Mouse (Mus musculus) megakaryocyte, embryonic 14.5 days (primary cell): Measurements from ENCODE around the gene Mettl21e.

Experiments
- FLI1 ChIP-seq: IDR thresholded peaks from 2 replicates; pipeline ENCODE4 v1.6.1; 2012; ENCODE audit warnings: low read length, inconsistent platforms, mixed read lengths
- GATA1 ChIP-seq: IDR thresholded peaks from 3 replicates; pipeline ENCODE4 v1.6.1; 2012; ENCODE audit warnings: mixed read lengths, low read length, inconsistent platforms, borderline replicate concordance

DNA sequence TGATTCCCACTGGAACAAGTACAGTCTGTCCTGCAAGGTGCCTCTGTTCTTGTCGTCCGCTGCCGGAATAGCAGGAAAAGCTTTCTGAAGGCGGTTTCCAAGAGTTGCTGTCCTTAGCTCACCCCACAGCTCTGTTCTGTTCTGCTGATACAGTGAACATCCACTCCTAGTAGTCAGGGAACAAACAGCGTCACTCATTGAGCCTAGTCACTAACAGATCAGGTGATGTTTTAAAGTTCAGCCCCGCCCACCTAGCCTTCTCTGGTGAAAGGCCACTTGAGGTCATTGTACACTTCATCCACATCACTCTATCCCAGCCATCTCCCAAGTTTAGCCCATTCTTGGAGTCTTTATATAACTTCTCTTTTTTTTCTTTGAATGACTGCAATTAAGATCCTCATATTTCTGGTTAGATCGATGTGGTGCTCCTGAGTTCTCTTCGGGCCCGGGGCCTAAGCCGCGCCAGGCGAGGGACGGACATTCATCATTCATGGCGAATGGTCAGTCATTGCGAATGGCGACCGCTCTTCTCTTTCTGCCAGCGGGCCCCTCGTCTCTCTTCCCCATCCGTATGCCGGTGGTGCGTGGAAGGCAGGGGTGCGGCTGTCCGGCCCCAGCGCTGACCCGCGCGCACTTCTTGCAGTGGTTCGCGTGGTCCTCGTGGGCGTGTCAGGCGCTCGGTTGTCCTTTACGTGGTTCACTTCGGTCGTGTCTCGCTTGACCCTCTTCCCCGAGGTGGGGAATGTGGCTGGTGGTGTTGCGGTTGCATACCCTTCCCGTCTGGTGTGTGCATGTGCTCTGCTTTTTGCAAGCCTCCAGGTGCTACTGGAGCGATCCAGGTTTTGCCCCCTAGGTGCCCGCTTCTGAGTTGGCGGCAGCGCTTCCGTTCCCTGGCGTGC, 20.2 kb downstream of the Mettl21e start:
- no peak for TF ChIP-seq FLI1
- TF ChIP-seq GATA1: no peak
